Mouse (Mus musculus) liver, postnatal 0 days (tissue): ENCODE measurements around the gene Atxn3.

Source experiments
- CTCF ChIP-seq: sonication (generic); IDR thresholded peaks from 2 replicates; pipeline ENCODE4 v1.5.1; 2016; ENCODE audit warnings: antibody characterized with exemption, low read depth
- EP300 ChIP-seq: IDR thresholded peaks from 2 replicates; pipeline ENCODE4 v1.6.1; 2016; ENCODE audit warnings: antibody characterized with exemption, low read depth, mild to moderate bottlenecking

GRCm38 (mm10) chr12:101892832-101893231 lies 65.2 kb downstream of the Atxn3 start:
- TF ChIP-seq CTCF = no peak
- no peak for TF ChIP-seq EP300
